Mouse (Mus musculus) 3134 (cell line): Measurements from ENCODE around the gene Lrrc45.

ENCODE experiments used
- DNase-seq: peaks from one replicate; pipeline ENCODE4 v3.0.0-alpha.2; 2011; ENCODE audit warnings: low spot score; ENCODE audit not compliant: insufficient read length; ENCODE audit errors: extremely low read depth

Gene Lrrc45

GRCm38 (mm10) chr11:120703696-120704454 is 9.8 kb upstream of the Lrrc45 start:
- DNase-seq, result peak; percentile 92

GRCm38 (mm10) chr11:120704486-120705325 is 9.0 kb upstream of the Lrrc45 start:
- DNase-seq, result no peak

GRCm38 (mm10) chr11:120706120-120706519 is 7.6 kb upstream of the Lrrc45 start:
- no peak for DNase-seq

GRCm38 (mm10) chr11:120707225-120707624 is 6.5 kb upstream of the Lrrc45 start:
- no peak for DNase-seq

- no peak for DNase-seq
These were observed 5.8 kb upstream of the Lrrc45 start for GRCm38 (mm10) chr11:120707969-120708368.

- DNase-seq, result no peak
These were observed 4.2 kb upstream of the Lrrc45 start for GRCm38 (mm10) chr11:120709551-120709950.

GRCm38 (mm10) chr11:120710672-120711071 is 3.1 kb upstream of the Lrrc45 start:
- DNase-seq, result no peak

- DNase-seq, result no peak
These were observed 1.6 kb upstream of the Lrrc45 start for GRCm38 (mm10) chr11:120711980-120712604.

- DNase-seq, result peak; percentile 86
These were observed 755 bp upstream of the Lrrc45 start for GRCm38 (mm10) chr11:120712771-120713568.

GRCm38 (mm10) chr11:120714546-120714945 is 821 bp downstream of the Lrrc45 start:
- no peak for DNase-seq

GRCm38 (mm10) chr11:120715131-120715530 is 1.4 kb downstream of the Lrrc45 start:
- DNase-seq, result no peak

- DNase-seq, result no peak
These were observed 5.5 kb downstream of the Lrrc45 start for GRCm38 (mm10) chr11:120719242-120719641.

GRCm38 (mm10) chr11:120719841-120720376 is 6.2 kb downstream of the Lrrc45 start:
- DNase-seq, result no peak

GRCm38 (mm10) chr11:120720450-120720849 is 6.7 kb downstream of the Lrrc45 start:
- DNase-seq, result peak; percentile 50

GRCm38 (mm10) chr11:120721124-120722066 is 7.7 kb downstream of the Lrrc45 start, which contains the start of gene Rac3:
Gene Rac3 (plus strand): TSS chr11:120721470.
- no peak for DNase-seq

- DNase-seq, result no peak
These were observed 8.4 kb downstream of the Lrrc45 start for GRCm38 (mm10) chr11:120722067-120722630.

GRCm38 (mm10) chr11:120722761-120723382 is 9.1 kb downstream of the Lrrc45 start:
- DNase-seq, result no peak

GRCm38 (mm10) chr11:120723509-120723908 is 9.8 kb downstream of the Lrrc45 start:
- DNase-seq, result no peak
